Mouse (Mus musculus) hindbrain, postnatal 0 days (tissue): ENCODE results near the gene Dzip3. TPM values are rescaled to one million over a fixed set of nuclear protein-coding genes. Genes with fewer than 3 reads are reported as not detected.

Experiments
- ATAC-seq: fragments of 200-750 bp; cut with Nextera tagmentation; 2 replicates; pipeline ENCODE4 v1.8.0; 2017; ENCODE audit warnings: mild to moderate bottlenecking, moderate TSS enrichment, moderate library complexity
- DNase-seq: peaks from one replicate; pipeline ENCODE4 v3.0.0-alpha.2; 2015; ENCODE audit warnings: low spot score
- H3K27ac ChIP-seq: fragments of 300-500 bp; sonication (generic); 2 replicates; pipeline ENCODE4 v1.5.1; 2014; ENCODE audit warnings: mild to moderate bottlenecking
- H3K27me3 ChIP-seq: fragments of 300-500 bp; sonication (generic); 2 replicates; pipeline ENCODE4 v1.6.1; 2014; ENCODE audit warnings: low read length, mixed read lengths; ENCODE audit not compliant: insufficient read depth
- H3K36me3 ChIP-seq: fragments of 300-500 bp; sonication (generic); 2 replicates; pipeline ENCODE4 v1.6.1; 2014; ENCODE audit warnings: low read length, mixed read lengths; ENCODE audit not compliant: insufficient read depth
- H3K4me1 ChIP-seq: fragments of 300-500 bp; sonication (generic); 2 replicates; pipeline ENCODE4 v1.6.1; 2014; ENCODE audit warnings: antibody characterized with exemption, low read length, mixed read lengths; ENCODE audit not compliant: insufficient read depth
- H3K4me2 ChIP-seq: fragments of 300-500 bp; sonication (generic); 2 replicates; pipeline ENCODE4 v1.6.1; 2014; ENCODE audit warnings: low read depth, mild to moderate bottlenecking, low read length, moderate library complexity, mixed read lengths
- H3K4me3 ChIP-seq: fragments of 300-500 bp; sonication (generic); 2 replicates; pipeline ENCODE4 v1.5.1; 2014; ENCODE audit warnings: low read length
- H3K9ac ChIP-seq: fragments of 300-500 bp; sonication (generic); replicated peaks from 2 replicates; pipeline ENCODE4 v1.6.1; 2014; ENCODE audit warnings: mild to moderate bottlenecking, low read length, moderate library complexity, mixed read lengths
- H3K9me3 ChIP-seq: fragments of 300-500 bp; sonication (generic); 2 replicates; pipeline ENCODE4 v1.6.1; 2016; ENCODE audit warnings: low read length, mixed read lengths
- CTCF ChIP-seq: IDR thresholded peaks from 2 replicates; pipeline ENCODE4 v1.5.1; 2016; ENCODE audit warnings: antibody characterized with exemption, control low read depth, low read depth
- WGBS: fragments of 180-500 bp; shearing (Covaris S2); extraction: QIAGEN DNeasy Blood & Tissue Kit; methylation state at CpG from one replicate; pipeline ENCODE4 v1.1.7; 2014; 5-methylcytosine and 5-hydroxymethylcytosine counted together
- polyA plus RNA-seq: library from polyadenylated mRNA; unstranded; fragments of >200 nt; fragmentation: Nextera tagmentation; extraction: Ambion mirVana; gene quantifications from 2 replicates; pipeline ENCODE4 v1.2.1, GENCODE M21; 2015
- total RNA-seq: library from RNA; depleted of rRNA; stranded (reverse); fragments of >200 nt; gene quantifications from 2 replicates; pipeline ENCODE4 v1.2.3, GENCODE M21; 2014; rRNA removed

The Dzip3 gene
- 96.2 and 97.0 TPM in 2 replicates for total RNA-seq
- polyA plus RNA-seq, result 45.0 and 45.4 TPM in 2 replicates

DNA sequence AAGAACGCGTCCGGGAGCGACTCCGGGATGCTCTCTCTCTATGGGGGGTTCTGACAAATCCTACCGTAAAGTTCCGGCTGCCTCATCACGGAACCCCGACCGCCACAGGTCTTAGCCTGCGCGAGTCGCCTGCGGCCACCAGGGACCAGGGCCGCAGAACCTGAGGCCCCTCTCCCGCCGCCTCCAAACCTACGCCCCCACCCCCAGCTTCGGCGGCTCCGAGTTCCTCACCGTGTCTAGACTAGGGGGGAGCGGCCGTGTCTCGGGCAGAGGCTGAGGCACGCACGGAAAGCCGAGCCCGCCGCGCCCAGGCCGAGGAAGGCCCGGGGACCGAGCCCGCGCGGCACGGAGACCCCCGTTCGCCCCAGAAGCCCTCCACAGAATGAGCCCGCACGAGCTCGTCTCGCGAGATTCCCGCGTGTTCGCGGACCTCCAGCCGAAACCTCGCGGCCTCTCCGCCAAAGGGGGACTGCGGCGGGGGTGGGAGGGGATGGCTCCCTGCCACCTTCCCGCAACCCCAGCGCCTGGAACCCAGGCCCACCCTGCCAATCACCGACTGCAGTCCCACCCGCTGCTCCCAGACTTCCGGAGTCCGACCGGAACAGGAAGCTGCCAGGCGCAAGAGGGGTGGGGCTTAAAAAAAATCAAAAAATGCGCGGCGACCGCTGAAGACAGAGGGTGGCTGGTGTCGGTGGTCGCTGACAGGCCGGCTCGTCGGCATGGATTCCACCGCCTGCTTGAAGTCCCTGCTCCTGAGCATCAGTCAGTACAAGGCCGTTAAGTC lies at the start of gene Dzip3, which contains the start of gene Cip2a:
Gene Dzip3, minus strand, starts transcription at position 607 of the 784 bp plus-strand sequence.
Gene Cip2a, plus strand, starts transcription at position 627 of the 784 bp plus-strand sequence.
- Histone ChIP-seq H3K36me3 (no peaks in the 10 kb centered on the region), H3K9ac (peak within 1 kb of the TSS; percentile 100), H3K9me3 (no peaks in the 10 kb centered on the region), H3K4me1 (0 out of 2 replicates have a peak, but pooled peaks cover 4% of the 10 kb centered on the region), H3K4me3 (peak within 1 kb of the TSS; percentile 92), H3K4me2 (peak within 1 kb of the TSS; percentile 88), H3K27me3 (no peaks in the 10 kb centered on the region), H3K27ac (peak within 1 kb of the TSS; percentile 97)
- peak; percentile 99 for ATAC-seq
- peak; percentile 37 for TF ChIP-seq CTCF
- WGBS, result 1% methylated on average over 66 of the region's 74 CpGs
- peak; percentile 98 for DNase-seq

- Histone ChIP-seq H3K9me3 (no peaks in the 10 kb centered on the region), H3K36me3 (no peaks in the 10 kb centered on the region), H3K4me3 (no peak overlapping the region), H3K27ac (no peak overlapping the region), H3K27me3 (no peaks in the 10 kb centered on the region), H3K9ac (no peak overlapping the region), H3K4me2 (no peak overlapping the region), H3K4me1 (no peaks in the 10 kb centered on the region)
- ATAC-seq (no peak), DNase-seq (no peak)
- no peak for TF ChIP-seq CTCF
- WGBS, result 86% methylated on average over 3 of the region's 3 CpGs
These were observed 46.7 kb upstream of the Dzip3 start for GRCm38 (mm10) chr16:49040554-49041221.

DNA sequence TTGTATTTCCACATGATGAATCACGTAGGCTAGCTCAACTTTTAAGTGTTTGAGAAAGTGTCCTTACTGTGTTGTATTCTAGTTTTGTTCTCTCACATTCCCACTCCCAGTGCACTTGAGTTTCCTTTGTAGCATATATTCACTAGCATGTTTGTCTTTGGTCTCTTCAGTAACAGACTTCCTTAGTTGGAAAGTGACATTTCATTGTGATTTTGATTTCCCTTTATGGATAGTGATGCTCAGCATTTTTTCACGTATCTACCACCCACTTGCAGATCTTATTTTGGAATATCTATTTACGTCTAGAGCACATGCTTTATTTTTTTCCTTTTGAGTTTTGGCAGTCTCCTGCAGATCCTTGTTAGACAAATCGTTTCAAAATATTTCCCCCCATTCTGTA lies 43.8 kb upstream of the Dzip3 start:
- Histone ChIP-seq H3K4me3 (no peak overlapping the region), H3K27me3 (no peaks in the 10 kb centered on the region), H3K36me3 (no peaks in the 10 kb centered on the region), H3K4me2 (no peak overlapping the region), H3K4me1 (no peaks in the 10 kb centered on the region), H3K27ac (no peak overlapping the region), H3K9me3 (no peaks in the 10 kb centered on the region), H3K9ac (no peak overlapping the region)
- WGBS, result 84% methylated on average over 4 of the region's 4 CpGs
- ATAC-seq (no peak), DNase-seq (no peak)
- no peak for TF ChIP-seq CTCF

- Histone ChIP-seq H3K4me1 (no peaks in the 10 kb centered on the region), H3K4me3 (no peak overlapping the region), H3K27me3 (no peaks in the 10 kb centered on the region), H3K9me3 (no peaks in the 10 kb centered on the region), H3K27ac (no peak overlapping the region), H3K36me3 (no peaks in the 10 kb centered on the region), H3K9ac (no peak overlapping the region), H3K4me2 (no peak overlapping the region)
- 64% methylated on average over 4 of the region's 4 CpGs for WGBS
- TF ChIP-seq CTCF, result no peak
- DNase-seq (peak; percentile 27), ATAC-seq (peak; percentile 62; the same call in 1 of the 2 replicates)
These were observed 41.9 kb upstream of the Dzip3 start for GRCm38 (mm10) chr16:49035852-49036251.

DNA sequence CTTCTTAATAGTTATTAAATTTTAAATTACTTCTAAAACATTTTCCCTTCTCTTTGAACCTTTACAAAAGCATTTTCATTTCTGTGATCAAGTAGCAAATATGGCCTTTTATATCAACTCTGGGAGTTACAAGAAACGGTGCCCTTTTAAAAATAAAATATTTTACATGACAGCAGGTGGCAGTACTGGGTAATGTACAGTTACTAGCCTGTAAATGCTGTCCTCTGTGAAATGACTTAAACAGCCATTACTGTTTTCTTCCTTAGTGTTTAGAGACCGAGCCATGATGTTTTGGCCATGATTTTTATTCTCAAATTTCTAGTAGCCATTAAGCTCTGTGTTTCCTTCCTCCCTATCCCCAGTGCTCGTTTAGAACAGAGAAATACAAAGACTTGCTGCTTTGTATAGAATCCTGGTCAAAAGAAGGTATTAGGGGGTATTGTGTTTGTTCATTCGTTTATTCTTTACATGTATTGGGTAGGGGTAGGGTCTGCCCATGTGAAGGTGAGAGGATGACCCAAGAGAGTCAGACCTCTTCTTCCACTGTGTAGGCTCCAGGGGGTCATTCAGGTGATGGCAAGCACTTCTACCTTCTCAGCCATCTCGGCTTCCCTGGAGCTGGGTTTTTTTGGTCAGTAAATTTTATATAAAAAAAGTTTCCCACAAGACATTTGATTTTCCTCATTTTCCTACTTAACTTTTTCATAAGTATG lies 22.8 kb upstream of the Dzip3 start:
- TF ChIP-seq CTCF, result peak; percentile 65
- Histone ChIP-seq H3K36me3 (no peaks in the 10 kb centered on the region), H3K27me3 (no peaks in the 10 kb centered on the region), H3K27ac (no peak overlapping the region), H3K9me3 (no peaks in the 10 kb centered on the region), H3K4me1 (no peaks in the 10 kb centered on the region), H3K4me2 (no peak overlapping the region), H3K4me3 (no peak overlapping the region), H3K9ac (no peak overlapping the region)
- ATAC-seq (no peak), DNase-seq (peak; percentile 80)
- whole genome bisulfite sequencing, result 67% methylated on average over 5 of the region's 5 CpGs

GRCm38 (mm10) chr16:49004151-49004550 lies 10.2 kb upstream of the Dzip3 start:
- no peaks in the 10 kb centered on the region for H3K9me3 ChIP-seq
- no peak for TF ChIP-seq CTCF
- no peak overlapping the region for H3K4me2 ChIP-seq
- DNase-seq (no peak), ATAC-seq (no peak)
- H3K27me3 ChIP-seq, result no peaks in the 10 kb centered on the region
- no peak overlapping the region for H3K27ac ChIP-seq
- no peak overlapping the region for H3K9ac ChIP-seq
- H3K4me3 ChIP-seq, result no peak overlapping the region
- H3K4me1 ChIP-seq, result no peaks in the 10 kb centered on the region
- no peaks in the 10 kb centered on the region for H3K36me3 ChIP-seq
- WGBS, result 92% methylated on average over 5 of the region's 5 CpGs
